Mouse (Mus musculus) ES-Bruce4 (cell line): Measurements from ENCODE around the gene Tmem97.

Experiments used
- CTCF ChIP-seq: IDR thresholded peaks from one replicate; pipeline ENCODE4 v1.8.1; 2011; ENCODE audit warnings: low read depth, low read length
- EP300 ChIP-seq: IDR thresholded peaks from 2 replicates; pipeline ENCODE4 v1.6.1; 2011; ENCODE audit warnings: low read depth, low read length; ENCODE audit not compliant: insufficient read depth

DNA sequence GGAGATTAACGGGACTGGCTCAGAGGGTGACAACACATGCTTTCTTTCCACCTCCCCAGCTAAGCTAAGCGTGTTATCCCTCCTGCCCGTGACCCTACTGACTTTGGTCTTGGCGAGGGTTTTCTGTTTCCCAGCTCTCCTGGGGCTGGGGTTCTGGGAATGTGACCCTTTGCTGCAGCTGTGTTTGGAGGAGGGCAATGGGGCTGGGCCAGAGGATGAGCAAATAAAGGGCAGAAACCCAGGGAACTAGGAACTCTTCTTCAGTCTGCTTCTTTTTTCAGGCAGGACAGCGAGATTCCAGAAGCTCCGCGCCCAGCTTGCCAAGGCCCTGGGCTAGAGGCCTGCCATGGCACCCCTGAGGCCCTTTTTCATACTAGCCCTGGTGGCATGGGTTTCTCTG is 51.6 kb downstream of the Tmem97 start, which contains the start of gene Vtn:
- TF ChIP-seq CTCF (no peak), EP300 (no peak)
